Mouse (Mus musculus): ENCODE measurements around the gene Mcu. TPM values are rescaled to one million over a fixed set of nuclear protein-coding genes. Genes with fewer than 3 reads are reported as not detected.

The Mcu gene
- total RNA-seq, 2 experiments from 2014 or later, result 21.8 to 24.0 TPM

DNA sequence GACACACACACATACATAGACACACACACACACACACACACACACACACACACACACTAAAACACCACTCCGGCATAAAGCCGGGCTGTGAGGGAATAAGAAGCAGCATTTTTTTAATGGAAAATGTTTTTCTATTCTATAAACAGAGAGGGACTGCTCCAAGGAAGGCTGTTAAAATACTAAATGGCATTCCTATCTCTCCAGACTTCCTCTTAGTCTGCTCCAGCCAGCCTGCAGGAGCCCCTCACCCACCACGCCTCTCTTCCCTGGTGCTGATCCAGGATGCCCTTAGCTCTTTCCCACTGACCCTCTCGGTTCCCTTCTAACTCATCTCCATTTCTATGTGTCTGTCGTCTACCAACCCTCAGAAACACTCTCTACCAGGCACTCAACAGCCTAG lies 44.5 kb downstream of the Mcu start:
- intact Hi-C loops (cut with DNase I), result no loop called here

GRCm38 (mm10) chr10:59571273-59571672 lies 45.2 kb downstream of the Mcu start:
- DNase-seq, result no peak
- intact Hi-C loops (cut with DNase I), result no loop called here

More for the DNA sequence above, 44.5 kb downstream of the Mcu start:
- no peak for DNase-seq

GRCm38 (mm10) chr10:59570780-59571179 lies 45.7 kb downstream of the Mcu start:
- intact Hi-C loops (cut with DNase I), result no loop called here
- no peak for DNase-seq

GRCm38 (mm10) chr10:59570360-59570759 lies 46.1 kb downstream of the Mcu start:
- intact Hi-C loops (cut with DNase I), result no loop called here
- no peak for DNase-seq

- no peak for DNase-seq
- intact Hi-C loops (cut with DNase I), result loop anchor here (5.0 kb wide), 1 partner anchor 47 kb away; no protein-coding TSS in a partner anchor
Observed at GRCm38 (mm10) chr10:59569481-59569869, 47.0 kb downstream of the Mcu start.

- DNase-seq, result no peak
- intact Hi-C loops (cut with DNase I), result loop anchor here (5.0 kb wide), 1 partner anchor 47 kb away; no protein-coding TSS in a partner anchor
Observed at GRCm38 (mm10) chr10:59568665-59569480, 47.6 kb downstream of the Mcu start.

DNA sequence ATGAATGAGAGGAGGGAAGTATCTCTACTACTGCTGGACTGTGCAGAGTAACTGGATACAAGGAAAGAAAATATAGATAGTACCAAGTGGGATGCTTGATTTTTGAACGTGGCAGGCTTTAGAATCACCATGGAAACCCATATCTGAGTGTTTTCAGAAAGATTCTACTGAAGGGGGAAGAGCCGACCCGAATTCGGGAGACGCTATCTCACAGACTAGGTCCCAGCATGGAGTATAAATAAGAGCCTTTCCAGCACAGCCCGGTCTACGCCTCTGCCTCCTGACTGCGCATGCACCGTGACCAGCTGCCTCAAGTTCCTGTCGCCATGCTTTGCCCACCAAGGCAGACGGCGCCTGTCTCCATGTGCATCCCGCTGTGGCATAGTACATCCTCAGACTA lies 49.5 kb downstream of the Mcu start:
- intact Hi-C loops (cut with DNase I), result loop anchor here (5.0 kb wide), 1 partner anchor 45 kb away; no protein-coding TSS in a partner anchor

GRCm38 (mm10) chr10:59565995-59566410 lies 50.5 kb downstream of the Mcu start:
- no peak for DNase-seq

More for the DNA sequence above, 49.5 kb downstream of the Mcu start:
- no peak for DNase-seq

DNA sequence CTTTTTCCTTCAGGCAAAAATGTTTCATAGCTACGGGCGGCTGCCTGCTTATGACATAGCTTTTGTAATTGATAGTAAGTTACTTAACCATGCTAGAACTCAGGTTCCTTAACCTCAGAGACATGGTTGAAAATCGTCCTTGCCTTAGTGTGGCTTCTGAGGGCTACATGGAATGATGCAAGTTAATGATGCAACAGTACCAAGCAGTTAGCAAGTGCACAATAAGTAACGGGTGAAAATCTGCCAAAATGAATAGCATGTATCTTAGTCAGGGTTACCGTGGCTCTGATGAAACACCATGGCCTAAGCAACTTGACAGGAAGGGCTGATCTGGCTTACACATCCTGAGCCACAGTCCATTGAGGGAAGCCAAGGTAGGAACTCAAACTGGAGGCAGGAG lies 51.9 kb downstream of the Mcu start:
- intact Hi-C loops (cut with DNase I), result no loop called here
- DNase-seq, result no peak

More at GRCm38 (mm10) chr10:59565995-59566410, 50.5 kb downstream of the Mcu start:
- intact Hi-C loops (cut with DNase I), result loop anchor here (5.0 kb wide), 1 partner anchor 44 kb away; no protein-coding TSS in a partner anchor

GRCm38 (mm10) chr10:59562511-59562910 lies 54.0 kb downstream of the Mcu start:
- DNase-seq, result no peak
- intact Hi-C loops (cut with DNase I), result no loop called here

- DNase-seq, result no peak
- intact Hi-C loops (cut with DNase I), result no loop called here
Observed at GRCm38 (mm10) chr10:59560126-59560525, 56.4 kb downstream of the Mcu start.

DNA sequence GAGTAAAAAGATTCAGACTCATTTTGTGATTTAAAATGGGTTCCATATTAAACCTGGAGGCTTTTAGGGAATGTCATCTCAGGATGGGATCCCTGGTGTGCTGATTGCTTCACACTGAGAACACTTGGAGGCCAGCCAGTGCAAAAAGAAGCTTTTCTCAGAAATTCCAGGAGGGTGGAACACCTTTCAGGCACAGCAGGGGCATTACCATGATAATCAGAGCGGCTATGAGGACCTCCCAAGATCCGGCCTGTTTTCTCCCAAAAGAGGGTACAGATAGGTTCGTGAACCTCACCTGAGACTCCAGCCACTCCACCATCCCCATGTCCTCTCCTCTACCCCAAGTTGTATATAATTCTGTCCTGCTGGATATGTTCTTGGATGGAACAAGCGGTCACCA lies 57.9 kb downstream of the Mcu start:
- DNase-seq, result no peak
- intact Hi-C loops (cut with DNase I), result no loop called here

GRCm38 (mm10) chr10:59558164-59558563 lies 58.3 kb downstream of the Mcu start:
- intact Hi-C loops (cut with DNase I), result no loop called here
- no peak for DNase-seq

- intact Hi-C loops (cut with DNase I), result no loop called here
Observed at GRCm38 (mm10) chr10:59556541-59556940, 60.0 kb downstream of the Mcu start.

GRCm38 (mm10) chr10:59554243-59554642 lies 62.2 kb downstream of the Mcu start:
- intact Hi-C loops (cut with DNase I), result no loop called here
- no peak for DNase-seq

More at GRCm38 (mm10) chr10:59556541-59556940, 60.0 kb downstream of the Mcu start:
- no peak for DNase-seq

- no peak for DNase-seq
- intact Hi-C loops (cut with DNase I), result no loop called here
Observed at GRCm38 (mm10) chr10:59552456-59552855, 64.0 kb downstream of the Mcu start.

DNA sequence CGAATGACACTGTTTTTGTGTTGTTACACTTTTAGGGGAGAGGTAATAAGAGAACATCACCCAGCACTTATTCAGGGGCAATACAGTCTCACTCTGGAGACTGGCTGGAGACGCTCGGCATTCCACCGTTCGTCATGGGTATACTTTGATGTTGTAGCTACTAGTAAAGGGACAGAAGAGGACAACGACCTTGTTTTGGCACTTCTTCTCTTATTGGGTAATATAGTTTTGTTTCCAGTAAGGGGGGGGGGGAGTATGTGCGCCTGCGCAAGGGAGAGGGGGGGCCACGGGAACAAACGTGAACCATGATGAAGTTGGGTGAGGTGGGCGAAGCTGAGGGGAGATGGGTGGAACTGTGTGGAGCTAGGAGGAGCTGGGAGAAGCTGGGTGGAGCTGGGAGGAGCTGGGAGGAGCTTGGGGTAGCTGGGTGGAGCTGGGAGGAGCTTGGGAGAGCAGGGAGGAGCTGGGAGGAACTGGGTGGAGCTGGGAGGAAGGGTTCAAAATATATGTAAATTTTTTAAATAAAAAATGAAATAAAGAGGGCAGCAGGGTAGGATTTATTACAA lies 67.6 kb downstream of the Mcu start:
- intact Hi-C loops (cut with DNase I), result no loop called here
- no peak for DNase-seq

GRCm38 (mm10) chr10:59548211-59548610 lies 68.3 kb downstream of the Mcu start:
- DNase-seq, result no peak
- intact Hi-C loops (cut with DNase I), result no loop called here

- no peak for DNase-seq
- intact Hi-C loops (cut with DNase I), result no loop called here
Observed at GRCm38 (mm10) chr10:59547426-59547825, 69.1 kb downstream of the Mcu start.

DNA sequence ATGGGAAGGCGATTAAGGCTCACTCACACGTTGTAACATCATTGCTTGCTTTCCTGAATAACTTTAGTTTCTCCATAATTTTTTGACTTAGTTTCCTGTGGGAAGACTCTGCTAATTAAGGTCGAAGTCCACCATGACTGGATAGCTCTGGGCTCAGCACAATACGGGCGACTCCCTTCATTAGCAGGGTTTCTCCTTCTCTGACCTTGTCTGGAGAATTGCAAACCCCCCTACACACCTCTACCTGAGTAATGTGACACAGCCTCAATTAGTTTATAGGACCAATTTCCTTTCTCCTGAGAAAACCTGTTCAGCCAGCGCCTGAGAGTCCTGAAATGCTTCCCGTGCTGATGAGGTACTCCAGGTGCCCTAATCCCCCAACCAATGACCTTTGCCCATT lies 71.3 kb downstream of the Mcu start:
- no peak for DNase-seq
- intact Hi-C loops (cut with DNase I), result no loop called here

DNA sequence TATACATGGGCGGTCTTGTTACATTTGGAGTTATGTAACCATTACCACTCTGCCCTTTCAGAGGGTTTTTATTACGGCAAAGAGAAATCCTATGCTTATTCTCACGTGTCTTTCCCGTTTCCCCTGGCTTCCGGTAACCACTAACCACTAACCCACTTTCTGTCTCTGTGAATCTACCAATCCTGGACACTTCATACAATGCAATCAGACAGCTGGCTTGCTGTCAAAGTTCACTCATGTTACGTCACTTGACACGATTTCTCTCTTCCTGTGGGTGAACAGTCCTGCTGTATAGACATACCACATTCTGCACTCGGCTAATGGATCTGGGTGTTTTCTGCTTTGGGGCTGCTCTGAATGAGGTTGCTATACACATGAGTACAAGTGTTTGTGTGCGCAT lies 73.1 kb downstream of the Mcu start:
- DNase-seq, result no peak
- intact Hi-C loops (cut with DNase I), result no loop called here

- DNase-seq, result no peak
Observed at GRCm38 (mm10) chr10:59541466-59541865, 75.0 kb downstream of the Mcu start.

More at GRCm38 (mm10) chr10:59541466-59541865, 75.0 kb downstream of the Mcu start:
- intact Hi-C loops (cut with DNase I), result no loop called here

Data from heart, postnatal 36 days (tissue).